In genomic region chr7:92234476-92235202, GRCm38 (mm10) we compare ENCODE assay signal across 9 mouse cellular contexts.
A peak's percentile ranks its signal among the peaks of the same experiment; 100 is the strongest.
DNase-seq lines count a peak whose midpoint lies in the region; ATAC-seq and TF ChIP-seq lines count a peak whose summit lies in the region.
"Had no signal": no experiment of that assay in that cellular context is flagged by ENCODE, and none has a peak within 500 bp of the region (broad histone marks: within the 10 kb centered on the region; RNA-seq: fewer than 3 reads in every experiment).

No protein-coding gene starts in this region.

- peak overlapping the region; percentile 45 for H3K4me3 ChIP-seq in hindbrain, embryonic 10.5 days
- H3K4me3 ChIP-seq in midbrain, embryonic 13.5 days (replicated peaks), result peak overlapping the region; percentile 47
- H3K4me3 ChIP-seq in gastrocnemius, adult 2 months, result no peak overlapping the region
- no peak overlapping the region for H3K4me3 ChIP-seq in lung, postnatal 0 days (ENCODE audit: low read depth, low read length)

- H3K4me1 ChIP-seq in hindbrain, embryonic 10.5 days (replicated peaks), result peaks cover 20% of the 10 kb centered on the region
- H3K4me1 ChIP-seq in midbrain, embryonic 13.5 days (replicated peaks), result peaks cover 26% of the 10 kb centered on the region
- no peaks in the 10 kb centered on the region for H3K4me1 ChIP-seq in lung, postnatal 0 days (ENCODE audit: insufficient read depth, low read depth, low read length)

- H3K9me3 ChIP-seq in hindbrain, embryonic 10.5 days, result no peaks in the 10 kb centered on the region
- no peaks in the 10 kb centered on the region for H3K9me3 ChIP-seq in midbrain, embryonic 13.5 days
- H3K9me3 ChIP-seq in lung, postnatal 0 days (ENCODE audit: low read length), result no peaks in the 10 kb centered on the region

- 59% methylated on average over 11 of the region's 11 CpGs for WGBS in hindbrain, embryonic 10.5 days
- WGBS in midbrain, embryonic 13.5 days, result 38% methylated on average over 11 of the region's 11 CpGs
- 63% methylated on average over 11 of the region's 11 CpGs for WGBS in lung, postnatal 0 days

- TF ChIP-seq CTCF in gastrocnemius, adult 2 months (IDR thresholded peaks at IDR 0.05), result no peak
- TF ChIP-seq CTCF in lung, postnatal 0 days (IDR thresholded peaks at IDR 0.05), result no peak

- H3K27ac ChIP-seq in hindbrain, embryonic 10.5 days, result peak overlapping the region; percentile 50; the same call in 1 of the 2 replicates
- peak overlapping the region; percentile 25; the same call in 1 of the 2 replicates for H3K27ac ChIP-seq in midbrain, embryonic 13.5 days
- H3K27ac ChIP-seq in gastrocnemius, adult 2 months, result no peak overlapping the region
- no peak overlapping the region for H3K27ac ChIP-seq in lung, postnatal 0 days (ENCODE audit: low read length)

- TF ChIP-seq EP300 in lung, postnatal 0 days (IDR thresholded peaks at IDR 0.05), result no peak

- peak overlapping the region; percentile 57; the same call in 1 of the 2 replicates for H3K9ac ChIP-seq in midbrain, embryonic 13.5 days (replicated peaks)
- H3K9ac ChIP-seq in lung, postnatal 0 days (replicated peaks; ENCODE audit: low read depth), result no peak overlapping the region

- DNase-seq in cerebellum, adult 11 months, result peak; percentile 52
- peak; percentile 72 for DNase-seq in cerebellum, adult 9-11 months
- DNase-seq in hindbrain, embryonic 10.5 days (ENCODE audit: low spot score), result no peak
- DNase-seq in gastrocnemius, adult 2 months, result no peak
- DNase-seq in lung, postnatal 0 days (ENCODE audit: low spot score), result no peak
- DNase-seq in spleen, postnatal 14 days (ENCODE audit: low spot score in 2 of 2), result no peak
- DNase-seq: heart, postnatal 10 days had no signal

- ATAC-seq in midbrain, embryonic 13.5 days, result peak; percentile 90
- ATAC-seq in CD4-positive, CD25-positive, alpha-beta regulatory T cell, adult 4 months, result no peak
- no peak for ATAC-seq in lung, postnatal 0 days

- no peaks in the 10 kb centered on the region for H3K36me3 ChIP-seq in hindbrain, embryonic 10.5 days
- no peaks in the 10 kb centered on the region for H3K36me3 ChIP-seq in midbrain, embryonic 13.5 days
- no peaks in the 10 kb centered on the region for H3K36me3 ChIP-seq in lung, postnatal 0 days (ENCODE audit: insufficient read depth, low read length)

- H3K27me3 ChIP-seq in hindbrain, embryonic 10.5 days (ENCODE audit: insufficient read depth, poor library complexity, severe bottlenecking), result no peaks in the 10 kb centered on the region
- no peaks in the 10 kb centered on the region for H3K27me3 ChIP-seq in midbrain, embryonic 13.5 days
- no peaks in the 10 kb centered on the region for H3K27me3 ChIP-seq in lung, postnatal 0 days (replicated peaks; ENCODE audit: insufficient read depth, low read length)

- intact Hi-C loops in gastrocnemius, adult 2 months (cut with DNase I), result no loop called here

- H3K4me2 ChIP-seq in midbrain, embryonic 13.5 days (replicated peaks), result peak overlapping the region; percentile 57
- no peak overlapping the region for H3K4me2 ChIP-seq in lung, postnatal 0 days (replicated peaks; ENCODE audit: low read depth, low read length)

Comparison
In these comparisons a context has a peak if more than half of its experiments do, and no peak if none do; other contexts are left out.
1. DNase-seq: peak in cerebellum, adult 11 months (single experiment) and cerebellum, adult 9-11 months (single experiment); none in hindbrain, embryonic 10.5 days (single experiment), gastrocnemius, adult 2 months (single experiment), lung, postnatal 0 days (single experiment) and spleen, postnatal 14 days (0 of 2).
2. H3K27ac ChIP-seq: peak in hindbrain, embryonic 10.5 days (single experiment) and midbrain, embryonic 13.5 days (single experiment); none in gastrocnemius, adult 2 months (single experiment) and lung, postnatal 0 days (single experiment).
3. H3K4me3 ChIP-seq: peak in hindbrain, embryonic 10.5 days (single experiment) and midbrain, embryonic 13.5 days (single experiment); none in gastrocnemius, adult 2 months (single experiment) and lung, postnatal 0 days (single experiment).